Comparison of ENCODE assay signal across 7 mouse cellular contexts in genomic region chr3:104782061-104782681, GRCm38 (mm10). TPM values are rescaled to one million over a fixed set of nuclear protein-coding genes. Genes with fewer than 3 reads are reported as not detected.
DNase-seq lines count a peak whose midpoint lies in the region; ATAC-seq and TF ChIP-seq lines count a peak whose summit lies in the region.

No protein-coding gene starts in this region.

- H3K4me1 ChIP-seq in embryonic facial prominence, embryonic 14.5 days (ENCODE audit: control insufficient read depth, insufficient read depth, low read length): peaks cover 18% of the 10 kb centered on the region; the same call in 1 of the 2 replicates
- H3K4me1 ChIP-seq in limb, embryonic 10.5 days: peaks cover 39% of the 10 kb centered on the region
- peaks cover 8% of the 10 kb centered on the region; the same call in 1 of the 2 replicates for H3K4me1 ChIP-seq in midbrain, postnatal 0 days (ENCODE audit: insufficient read depth, low read length)

- peaks cover 68% of the 10 kb centered on the region for H3K27me3 ChIP-seq in embryonic facial prominence, embryonic 14.5 days (replicated peaks; ENCODE audit: control insufficient read depth, insufficient read depth, low read length)
- peaks cover 90% of the 10 kb centered on the region for H3K27me3 ChIP-seq in limb, embryonic 10.5 days (ENCODE audit: low read depth, poor library complexity, severe bottlenecking)
- H3K27me3 ChIP-seq in midbrain, postnatal 0 days (ENCODE audit: insufficient read depth, low read length): peaks cover 64% of the 10 kb centered on the region

- 17% methylated on average over 12 of the region's 12 CpGs for WGBS in embryonic facial prominence, embryonic 14.5 days
- 12% methylated on average over 12 of the region's 12 CpGs for WGBS in limb, embryonic 10.5 days
- WGBS in midbrain, postnatal 0 days: 25% methylated on average over 12 of the region's 12 CpGs

- peak; percentile 78 for DNase-seq in ZHBTc4 (ENCODE audit: low read depth, low spot score)
- peak; percentile 45 for DNase-seq in embryonic facial prominence, embryonic 14.5 days (ENCODE audit: low spot score)
- peak; percentile 90 for DNase-seq in heart, postnatal 10 days
- no peak for DNase-seq in limb, embryonic 10.5 days (ENCODE audit: low spot score)
- peak; percentile 23 for DNase-seq in midbrain, postnatal 0 days (ENCODE audit: low spot score)
- DNase-seq in thymus, postnatal 10 days (ENCODE audit: low spot score in 2 of 2): no peak
- no peak for DNase-seq in ovary, postnatal 14 days (ENCODE audit: low spot score)

- peak overlapping the region; percentile 99 for H3K4me2 ChIP-seq in embryonic facial prominence, embryonic 14.5 days (ENCODE audit: low read depth, low read length)
- peak overlapping the region; percentile 88 for H3K4me2 ChIP-seq in midbrain, postnatal 0 days (ENCODE audit: low read depth, low read length, poor library complexity, severe bottlenecking)

- intact Hi-C loops in heart, postnatal 10 days (cut with DNase I): no loop called here

- H3K9ac ChIP-seq in embryonic facial prominence, embryonic 14.5 days (ENCODE audit: low read depth, low read length): 0 out of 2 replicates have a peak overlapping the region, but pooled peaks have one; percentile 20
- no peak overlapping the region for H3K9ac ChIP-seq in midbrain, postnatal 0 days (replicated peaks; ENCODE audit: low read length, poor library complexity, severe bottlenecking)

- no peak overlapping the region for H3K27ac ChIP-seq in embryonic facial prominence, embryonic 14.5 days (replicated peaks; ENCODE audit: low read depth, low read length)
- H3K27ac ChIP-seq in limb, embryonic 10.5 days: no peak overlapping the region
- H3K27ac ChIP-seq in midbrain, postnatal 0 days (ENCODE audit: low read depth, low read length): no peak overlapping the region

- H3K4me3 ChIP-seq in embryonic facial prominence, embryonic 14.5 days (ENCODE audit: low read depth, low read length): peak overlapping the region; percentile 52
- H3K4me3 ChIP-seq in limb, embryonic 10.5 days: peak overlapping the region; percentile 62
- H3K4me3 ChIP-seq in midbrain, postnatal 0 days (ENCODE audit: low read depth, low read length): peak overlapping the region; percentile 43; the same call in 1 of the 2 replicates

- no peak; the same call in 1 of the 2 replicates for TF ChIP-seq CTCF in midbrain, postnatal 0 days (IDR thresholded peaks at IDR 0.05)

- H3K36me3 ChIP-seq in embryonic facial prominence, embryonic 14.5 days (ENCODE audit: control insufficient read depth, insufficient read depth, low read length): no peaks in the 10 kb centered on the region
- H3K36me3 ChIP-seq in limb, embryonic 10.5 days: no peaks in the 10 kb centered on the region
- H3K36me3 ChIP-seq in midbrain, postnatal 0 days (ENCODE audit: insufficient read depth, low read length): no peaks in the 10 kb centered on the region

- no peaks in the 10 kb centered on the region for H3K9me3 ChIP-seq in embryonic facial prominence, embryonic 14.5 days (ENCODE audit: control insufficient read depth, low read length)
- no peaks in the 10 kb centered on the region for H3K9me3 ChIP-seq in limb, embryonic 10.5 days (replicated peaks)
- H3K9me3 ChIP-seq in midbrain, postnatal 0 days (ENCODE audit: low read length): no peaks in the 10 kb centered on the region

- no peak for ATAC-seq in embryonic facial prominence, embryonic 14.5 days (ENCODE audit: low read depth)
- no peak for ATAC-seq in midbrain, postnatal 0 days (ENCODE audit: low FRiP score)

RNA-seq across cellular contexts. Expression of gene Fam19a3, which starts 0.5 kb away (rescaled TPM):
- polyA plus RNA-seq in embryonic facial prominence, embryonic 14.5 days (2014; fragmentation: Nextera tagmentation; extraction: Ambion mirVana): 0.24 and 0.68 TPM in 2 replicates
- total RNA-seq in heart, postnatal 10 days (2021): 1 to 10 TPM; 2.2 to 2.6 TPM
- 0.18 and 0.20 TPM in 2 replicates for polyA plus RNA-seq in limb, embryonic 10.5 days (2016; fragmentation: Nextera tagmentation; extraction: Ambion mirVana)
- total RNA-seq in midbrain, postnatal 0 days (2014; rRNA removed): 0.09 and 0.11 TPM in 2 replicates
- not detected in 2 replicates for polyA plus RNA-seq in midbrain, postnatal 0 days (2015; fragmentation: Nextera tagmentation; extraction: Ambion mirVana)

RNA-seq across cellular contexts. Expression of gene Ppm1j, which starts 1.3 kb away (rescaled TPM):
- polyA plus RNA-seq in embryonic facial prominence, embryonic 14.5 days (2014; fragmentation: Nextera tagmentation; extraction: Ambion mirVana): 3.4 and 3.7 TPM in 2 replicates
- total RNA-seq in heart, postnatal 10 days (2021): 10 to 100 TPM; 51.9 to 57.2 TPM
- polyA plus RNA-seq in limb, embryonic 10.5 days (2016; fragmentation: Nextera tagmentation; extraction: Ambion mirVana): 2.5 and 3.2 TPM in 2 replicates
- total RNA-seq in midbrain, postnatal 0 days (2014; rRNA removed): 0.22 and 0.76 TPM in 2 replicates
- 1.2 and 1.3 TPM in 2 replicates for polyA plus RNA-seq in midbrain, postnatal 0 days (2015; fragmentation: Nextera tagmentation; extraction: Ambion mirVana)

RNA-seq across cellular contexts. Expression of gene Rhoc, which starts 6.0 kb away (rescaled TPM):
- polyA plus RNA-seq in embryonic facial prominence, embryonic 14.5 days (2014; fragmentation: Nextera tagmentation; extraction: Ambion mirVana): 183 and 198 TPM in 2 replicates
- 100 to 1,000 TPM; 243 to 255 TPM for total RNA-seq in heart, postnatal 10 days (2021)
- 132 and 145 TPM in 2 replicates for polyA plus RNA-seq in limb, embryonic 10.5 days (2016; fragmentation: Nextera tagmentation; extraction: Ambion mirVana)
- total RNA-seq in midbrain, postnatal 0 days (2014; rRNA removed): 35.2 and 50.9 TPM in 2 replicates
- polyA plus RNA-seq in midbrain, postnatal 0 days (2015; fragmentation: Nextera tagmentation; extraction: Ambion mirVana): 39.9 and 44.8 TPM in 2 replicates

RNA-seq across cellular contexts. Expression of gene Mov10, which starts 36.2 kb away (rescaled TPM):
- 38.1 and 44.6 TPM in 2 replicates for polyA plus RNA-seq in embryonic facial prominence, embryonic 14.5 days (2014; fragmentation: Nextera tagmentation; extraction: Ambion mirVana)
- total RNA-seq in heart, postnatal 10 days (2021): 10 to 100 TPM; 10.3 to 14.6 TPM
- 53.4 and 71.0 TPM in 2 replicates for polyA plus RNA-seq in limb, embryonic 10.5 days (2016; fragmentation: Nextera tagmentation; extraction: Ambion mirVana)
- 7.9 and 18.2 TPM in 2 replicates for total RNA-seq in midbrain, postnatal 0 days (2014; rRNA removed)
- polyA plus RNA-seq in midbrain, postnatal 0 days (2015; fragmentation: Nextera tagmentation; extraction: Ambion mirVana): 6.1 and 7.7 TPM in 2 replicates

Comparison
In these comparisons a context has a peak if more than half of its experiments do, and no peak if none do; other contexts are left out.
1. DNase-seq: peak in ZHBTc4 (single experiment), embryonic facial prominence, embryonic 14.5 days (single experiment), heart, postnatal 10 days (2 of 2) and midbrain, postnatal 0 days (single experiment); none in limb, embryonic 10.5 days (single experiment), thymus, postnatal 10 days (0 of 2) and ovary, postnatal 14 days (single experiment).
2. Peak in every context shown above with its lines, with median percentiles within 50 percentile points of each other: H3K4me3 ChIP-seq.